Mouse (Mus musculus) spleen, postnatal 4 days (tissue): Measurements from ENCODE around the gene E130114P18Rik.
A peak's percentile ranks its signal among the peaks of the same experiment; 100 is the strongest.

ENCODE experiments used
- DNase-seq, 2 experiments: peaks; one replicate each; pipeline ENCODE4 v3.0.0; 2022; ENCODE audit warnings: low spot score in 2 of 2

E130114P18Rik gene

GRCm38 (mm10) chr4:97608728-97609127 lies 169.2 kb downstream of the E130114P18Rik start:
- DNase-seq = no peak

GRCm38 (mm10) chr4:97608134-97608533 lies 169.7 kb downstream of the E130114P18Rik start:
- no peak for DNase-seq

GRCm38 (mm10) chr4:97607169-97607568 lies 170.7 kb downstream of the E130114P18Rik start:
- no peak for DNase-seq

- DNase-seq = no peak
Measured at GRCm38 (mm10) chr4:97606524-97606923, 171.4 kb downstream of the E130114P18Rik start.

- no peak for DNase-seq
Measured at GRCm38 (mm10) chr4:97602579-97602978, 175.3 kb downstream of the E130114P18Rik start.

- peak in 1 of 2 experiments; percentile 18 for DNase-seq
Measured at GRCm38 (mm10) chr4:97600875-97601835, 176.7 kb downstream of the E130114P18Rik start.

GRCm38 (mm10) chr4:97597443-97597842 lies 180.4 kb downstream of the E130114P18Rik start:
- DNase-seq = no peak

- DNase-seq = no peak
Measured at GRCm38 (mm10) chr4:97596348-97596747, 181.5 kb downstream of the E130114P18Rik start.

- no peak for DNase-seq
Measured at GRCm38 (mm10) chr4:97593869-97594268, 184.0 kb downstream of the E130114P18Rik start.

- no peak for DNase-seq
Measured at GRCm38 (mm10) chr4:97589790-97590189, 188.1 kb downstream of the E130114P18Rik start.

- DNase-seq = no peak
Measured at GRCm38 (mm10) chr4:97587412-97588010, 190.4 kb downstream of the E130114P18Rik start.

GRCm38 (mm10) chr4:97585170-97585569 lies 192.7 kb downstream of the E130114P18Rik start:
- no peak for DNase-seq

GRCm38 (mm10) chr4:97584445-97585130 lies 193.3 kb downstream of the E130114P18Rik start:
- no peak for DNase-seq

GRCm38 (mm10) chr4:97582796-97583430 lies 195.0 kb downstream of the E130114P18Rik start:
- DNase-seq = no peak

- DNase-seq = no peak
Measured at GRCm38 (mm10) chr4:97582064-97582415, 195.8 kb downstream of the E130114P18Rik start.

GRCm38 (mm10) chr4:97581314-97582063 lies 196.4 kb downstream of the E130114P18Rik start:
- no peak for DNase-seq

- no peak for DNase-seq
Measured at GRCm38 (mm10) chr4:97580906-97581305, 197.0 kb downstream of the E130114P18Rik start.

- DNase-seq = no peak
Measured at GRCm38 (mm10) chr4:97578571-97579165, 199.2 kb downstream of the E130114P18Rik start.

GRCm38 (mm10) chr4:97577431-97577830 lies 200.4 kb downstream of the E130114P18Rik start:
- DNase-seq = no peak

GRCm38 (mm10) chr4:97575447-97575846 lies 202.4 kb downstream of the E130114P18Rik start:
- no peak for DNase-seq

GRCm38 (mm10) chr4:97569320-97569719 lies 208.6 kb downstream of the E130114P18Rik start:
- DNase-seq = no peak
